Mouse (Mus musculus) ovary, postnatal 14 days (tissue): ENCODE data around the gene Paqr8.
"Not testable (repeated sequence)": the region's sequence is repeated elsewhere in the genome, so short reads cannot be mapped to it uniquely, and the experiment has no call there.

Source experiments
- DNase-seq: peaks from one replicate; pipeline ENCODE4 v3.0.0; 2022; ENCODE audit warnings: low spot score

The Paqr8 gene

DNA sequence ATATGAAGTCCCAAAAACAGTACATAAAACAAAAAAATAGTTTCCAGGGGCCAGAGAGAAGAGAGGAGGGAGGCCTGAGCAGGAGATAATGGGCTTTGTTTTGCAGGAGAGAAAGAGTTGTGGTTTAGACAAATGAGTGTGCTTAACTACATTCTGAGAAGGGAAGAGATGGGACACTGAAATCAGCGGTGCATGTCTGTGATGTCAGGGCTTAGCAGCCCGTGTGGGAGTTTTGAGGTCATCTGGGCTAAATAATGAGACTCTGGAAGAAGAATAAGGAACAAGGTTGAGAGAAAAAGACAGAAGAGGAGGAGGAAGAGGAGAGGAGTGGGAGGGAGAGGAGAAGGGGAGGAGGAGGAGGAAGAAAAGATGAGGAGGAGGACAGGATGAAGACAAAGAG is 21.7 kb downstream of the Paqr8 start:
- no peak for DNase-seq

- DNase-seq = no peak
Observed at GRCm38 (mm10) chr1:20912527-20913171, 22.2 kb downstream of the Paqr8 start.

DNA sequence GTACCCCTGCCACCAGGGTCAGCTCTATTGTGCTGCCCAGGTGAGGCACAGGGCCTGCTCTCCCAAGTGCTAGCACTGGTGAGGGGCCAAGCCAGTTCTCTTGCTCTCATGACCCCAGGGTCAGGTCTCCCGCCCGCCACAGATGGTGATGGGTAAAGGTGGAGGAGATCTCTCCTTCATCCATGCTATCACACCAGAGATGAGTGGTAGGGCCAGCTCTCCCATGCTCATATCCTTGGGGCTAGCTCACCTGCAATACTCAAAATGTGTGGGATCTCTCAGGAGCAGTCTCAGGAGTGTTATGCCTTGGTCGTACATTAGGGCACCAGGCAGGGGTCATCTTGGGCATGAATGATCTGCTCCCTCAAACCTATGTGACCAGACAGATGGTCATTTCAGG is 24.4 kb downstream of the Paqr8 start:
- no peak for DNase-seq

GRCm38 (mm10) chr1:20915608-20916007 is 25.2 kb downstream of the Paqr8 start:
- DNase-seq = no peak

GRCm38 (mm10) chr1:20917496-20918050 is 27.2 kb downstream of the Paqr8 start:
- DNase-seq = no peak

DNA sequence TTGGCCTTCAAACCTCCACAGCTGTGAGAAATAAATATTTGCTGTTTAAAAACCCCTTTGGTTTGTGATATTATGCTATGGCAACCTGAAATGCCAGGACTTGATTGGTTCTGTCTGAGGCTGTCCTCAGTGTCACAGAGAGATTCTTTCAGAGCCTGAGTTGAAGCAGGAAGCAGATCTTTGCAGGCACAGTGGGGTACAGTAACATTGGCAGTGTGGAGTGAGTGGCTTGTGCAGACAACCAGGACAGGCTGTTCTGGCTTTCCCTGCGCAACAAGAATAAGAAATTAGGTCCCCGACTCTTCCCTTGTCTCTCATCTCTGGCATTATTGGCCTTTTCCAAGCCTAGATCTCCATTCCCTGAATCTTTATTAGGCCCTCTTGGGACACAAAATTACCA is 29.3 kb downstream of the Paqr8 start:
- no peak for DNase-seq

DNA sequence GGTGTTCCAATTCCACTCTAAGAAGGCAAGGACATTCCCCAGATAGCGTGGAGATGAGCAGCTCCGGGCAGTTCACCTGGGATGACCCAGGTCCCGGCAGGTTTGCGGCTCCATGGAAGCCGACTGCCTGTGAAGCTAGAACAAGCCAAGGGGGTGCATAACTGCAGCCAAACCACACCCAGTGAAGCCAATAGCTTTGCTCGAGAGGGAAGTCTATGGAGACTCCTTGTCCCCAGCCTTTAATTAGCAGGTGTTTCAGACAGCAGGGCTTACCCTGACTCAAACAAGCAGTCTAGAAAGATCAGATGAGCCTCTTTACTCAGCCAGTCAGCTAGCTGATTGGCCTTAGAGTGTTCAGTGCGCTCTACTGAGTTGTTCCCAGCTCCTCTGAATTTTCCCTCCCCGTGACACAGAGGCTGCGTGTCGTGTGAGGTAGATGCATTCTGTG is 30.7 kb downstream of the Paqr8 start:
- DNase-seq = no peak

DNA sequence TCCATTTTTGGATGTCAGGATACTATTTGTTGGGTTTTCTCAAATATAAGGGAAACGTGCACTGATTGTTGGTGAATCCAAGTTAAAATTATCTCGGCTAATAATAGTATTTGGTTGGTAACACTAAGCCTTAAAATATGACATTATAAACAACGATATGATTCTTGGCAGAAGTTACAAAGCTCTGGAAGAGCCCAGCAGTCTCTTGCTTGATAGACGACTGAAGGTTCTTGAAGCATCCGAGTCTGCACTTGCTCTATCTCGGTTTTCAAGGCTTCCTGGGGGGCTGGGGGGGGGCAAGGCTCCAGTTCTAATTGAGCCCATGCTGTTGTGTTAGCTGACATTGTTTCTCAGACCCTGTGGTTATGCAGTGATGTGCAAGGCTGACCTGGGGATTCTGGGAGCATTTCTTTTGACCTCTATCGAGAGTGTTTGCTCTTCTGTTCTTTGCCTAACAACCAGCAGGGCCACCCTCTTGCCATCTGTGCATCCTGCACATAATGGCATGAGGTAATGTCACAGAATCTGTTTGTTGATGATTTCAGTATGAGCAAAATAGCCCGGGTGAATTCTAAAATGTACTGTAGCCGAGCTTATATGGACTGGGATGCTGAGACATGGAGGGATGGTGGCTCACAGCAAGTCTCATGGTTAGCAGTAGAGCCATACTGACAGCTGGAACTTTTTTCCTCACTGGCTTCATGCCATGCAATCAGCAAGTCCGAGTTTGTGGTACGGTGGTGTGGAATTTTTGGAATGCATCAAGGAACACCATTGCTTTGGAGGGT is 32.4 kb downstream of the Paqr8 start:
- no peak for DNase-seq

GRCm38 (mm10) chr1:20925324-20925723 is 34.9 kb downstream of the Paqr8 start:
- not testable (repeated sequence) for DNase-seq

- DNase-seq = no peak
Observed at GRCm38 (mm10) chr1:20925926-20926325, 35.5 kb downstream of the Paqr8 start.

DNA sequence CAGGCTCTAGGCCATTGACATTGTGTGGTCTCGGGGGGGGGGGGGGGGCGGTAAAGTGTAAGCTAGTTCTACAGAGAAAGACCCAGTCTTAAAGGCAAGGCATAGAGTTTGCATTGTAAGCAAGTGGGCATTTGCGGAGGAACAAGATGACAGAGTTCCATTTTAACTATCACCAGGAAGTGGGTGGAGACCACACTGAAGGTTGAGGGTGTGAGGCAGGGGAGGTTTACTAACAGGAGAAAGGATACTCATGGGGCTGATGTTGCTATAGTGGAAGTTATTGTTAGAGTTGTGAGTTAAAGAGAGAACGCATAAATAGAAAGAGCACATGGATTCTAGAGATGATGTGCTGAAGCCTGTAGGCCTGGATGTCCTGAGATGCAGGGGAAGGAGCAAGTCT is 36.0 kb downstream of the Paqr8 start:
- no peak for DNase-seq

DNA sequence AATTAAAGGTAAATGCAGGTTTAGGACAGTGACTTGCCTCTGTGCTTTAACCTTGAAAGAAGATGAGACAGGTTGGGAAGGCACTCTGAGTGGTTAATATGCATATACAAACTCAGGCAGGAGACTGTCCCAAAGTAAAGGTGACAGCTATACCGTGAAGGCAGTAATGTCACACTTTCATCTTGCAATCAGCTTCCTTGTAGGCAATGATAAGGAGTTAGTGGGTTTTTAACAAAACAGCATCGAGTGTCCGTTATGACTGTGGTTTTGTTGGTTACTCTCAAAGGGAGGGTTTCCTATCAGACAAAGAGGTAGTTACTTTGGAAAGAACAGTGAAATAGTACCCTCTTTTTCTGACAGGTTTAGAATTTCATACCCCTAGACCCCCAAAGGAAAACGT is 38.1 kb downstream of the Paqr8 start:
- no peak for DNase-seq

DNA sequence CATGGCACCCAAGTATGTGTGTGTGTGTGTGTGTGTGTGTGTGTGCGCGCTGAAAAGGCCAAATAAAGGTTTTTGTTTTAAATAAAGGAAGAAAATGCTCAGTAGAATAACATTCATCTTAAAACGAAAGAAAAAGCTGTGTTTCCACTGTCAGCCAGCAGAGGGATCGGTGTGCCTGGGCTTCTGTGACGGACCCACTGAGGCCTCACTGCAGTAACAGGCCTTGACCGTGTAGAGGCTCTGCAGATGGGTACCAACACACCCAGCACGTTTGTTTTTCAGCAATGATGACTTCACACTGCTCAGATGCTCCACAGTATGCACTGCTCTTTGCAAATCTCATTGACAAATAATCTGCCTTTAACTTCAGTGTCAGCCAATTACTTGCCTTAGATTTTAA is 43.1 kb downstream of the Paqr8 start:
- peak; percentile 51 for DNase-seq

DNA sequence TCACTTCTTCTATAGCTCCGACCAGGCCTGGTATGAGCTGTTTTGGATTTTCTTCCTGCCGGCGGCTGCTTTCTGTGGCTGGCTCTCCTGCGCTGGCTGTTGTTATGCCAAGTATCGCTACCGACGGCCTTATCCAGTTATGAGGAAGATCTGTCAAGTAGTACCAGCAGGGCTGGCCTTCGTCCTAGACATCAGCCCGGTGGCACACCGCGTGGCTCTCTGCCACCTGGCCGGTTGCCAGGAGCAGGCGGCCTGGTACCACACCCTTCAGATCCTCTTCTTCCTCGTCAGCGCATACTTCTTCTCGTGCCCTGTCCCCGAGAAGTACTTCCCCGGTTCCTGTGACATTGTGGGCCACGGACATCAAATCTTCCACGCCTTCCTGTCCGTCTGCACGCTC is 44.7 kb downstream of the Paqr8 start:
- DNase-seq = no peak

DNA sequence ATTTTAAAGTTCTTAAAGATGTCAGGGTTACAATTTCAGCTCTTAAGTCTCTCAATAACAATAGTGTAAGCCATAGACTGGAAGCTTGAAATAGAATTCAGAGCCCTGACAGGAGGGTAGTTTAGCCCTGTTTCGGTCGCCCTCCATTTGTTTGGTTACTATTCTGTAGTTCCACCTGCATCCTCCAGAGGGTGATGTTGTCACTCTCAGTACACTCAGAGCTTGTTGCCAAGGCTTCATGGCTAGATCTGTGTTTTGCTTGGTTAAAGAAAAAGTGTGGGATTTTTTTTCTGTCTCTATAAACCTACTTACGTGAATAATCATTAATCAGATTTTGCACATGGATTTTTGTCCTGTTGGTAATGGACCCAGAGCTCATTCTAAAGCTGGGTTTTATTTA is 48.6 kb downstream of the Paqr8 start:
- DNase-seq = peak; percentile 37

DNA sequence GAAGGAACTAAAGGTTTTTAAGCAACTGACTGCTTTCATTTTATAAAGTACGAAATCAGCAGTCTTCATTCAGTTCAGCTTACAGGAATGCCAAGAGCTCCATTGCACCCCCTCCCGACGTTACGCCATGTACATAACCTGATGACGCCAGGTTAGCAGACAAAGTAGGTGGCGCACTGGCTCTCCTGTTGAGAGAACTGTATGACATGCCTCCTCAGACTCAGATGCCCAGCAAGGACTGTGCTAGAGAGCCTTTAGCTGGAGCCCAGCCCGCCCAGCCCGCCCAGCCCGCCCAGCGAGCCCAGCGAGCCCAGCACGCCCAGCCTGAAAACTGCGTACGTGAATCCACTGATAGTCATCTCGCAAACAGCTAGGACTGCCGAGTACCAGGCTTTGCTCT is 49.7 kb downstream of the Paqr8 start:
- DNase-seq = peak; percentile 17

GRCm38 (mm10) chr1:20941322-20941721 is 50.9 kb downstream of the Paqr8 start:
- DNase-seq = no peak

- no peak for DNase-seq
Observed at GRCm38 (mm10) chr1:20941857-20942256, 51.5 kb downstream of the Paqr8 start.

GRCm38 (mm10) chr1:20943016-20943415 is 52.6 kb downstream of the Paqr8 start:
- DNase-seq = no peak

DNA sequence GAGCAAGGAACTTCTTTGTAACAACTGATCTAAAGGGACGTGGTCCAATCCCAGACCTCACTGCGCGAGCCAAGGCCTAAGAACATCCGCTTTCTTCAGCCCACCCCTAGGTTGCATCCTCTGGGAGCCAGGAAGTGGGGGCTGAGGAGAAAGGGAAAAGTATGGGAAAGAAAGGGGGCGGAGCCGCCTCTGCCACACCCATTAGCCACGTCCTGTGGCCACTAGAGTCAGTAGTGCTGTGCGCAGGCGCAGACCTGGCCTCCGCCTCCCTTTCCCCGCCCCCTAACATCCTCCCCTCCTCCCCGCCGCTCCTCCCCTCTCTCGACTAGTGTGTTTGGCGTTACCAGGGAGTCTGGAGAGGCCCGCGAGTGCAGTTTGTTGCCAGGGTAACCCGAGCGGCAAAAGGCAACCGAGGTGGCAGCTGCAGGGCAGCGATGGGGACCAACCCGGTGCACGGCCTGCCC is 60.9 kb downstream of the Paqr8 start, which contains the start of gene Efhc1:
TSS of gene Efhc1 (plus strand) at position 327 of the 464 bp plus-strand sequence.
- peak; percentile 88 for DNase-seq

DNA sequence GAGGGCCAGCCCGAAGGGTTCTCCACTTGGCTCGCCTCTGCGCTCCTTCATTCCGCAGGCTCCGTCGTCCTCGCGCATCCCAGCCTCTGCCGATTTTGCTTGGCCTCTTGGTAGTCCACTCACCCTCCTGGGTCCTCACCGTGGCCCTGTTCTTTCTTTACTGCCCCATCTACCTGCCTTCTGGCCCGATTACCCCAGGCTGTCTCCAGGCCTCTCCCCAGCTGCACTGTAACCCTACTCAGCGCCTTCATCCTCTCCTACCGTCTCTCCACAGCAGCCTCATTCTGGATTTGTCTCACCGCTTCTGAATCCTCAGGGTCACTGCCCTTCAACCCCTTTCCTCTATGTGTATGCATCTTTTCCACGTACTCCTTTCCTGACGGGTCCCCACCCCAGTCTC is 61.4 kb downstream of the Paqr8 start:
- no peak for DNase-seq

DNA sequence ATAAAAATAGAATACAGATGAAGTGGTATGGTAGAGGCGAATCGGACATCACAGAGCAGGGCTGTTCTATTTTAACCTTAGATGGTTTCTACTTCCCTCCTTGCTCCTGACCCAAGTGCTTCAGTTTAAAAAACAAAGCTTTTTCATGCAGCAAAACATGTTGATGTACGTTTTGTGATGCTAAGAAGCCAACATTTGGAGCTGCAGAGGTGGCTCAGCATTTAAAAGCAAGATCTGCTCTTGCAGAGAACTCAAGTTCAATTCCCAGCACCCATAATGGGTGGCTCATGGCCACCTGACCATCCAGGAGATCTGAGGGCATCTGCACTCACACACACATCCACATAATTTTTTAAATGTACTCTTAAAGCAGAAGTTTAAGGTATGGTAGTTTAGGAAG is 64.5 kb downstream of the Paqr8 start:
- DNase-seq = no peak

GRCm38 (mm10) chr1:20969642-20970041 is 79.2 kb downstream of the Paqr8 start:
- DNase-seq = no peak
